Mouse (Mus musculus): Measurements from ENCODE around the gene Mycbp2.

Mycbp2 gene

GRCm38 (mm10) chr14:103100296-103100695, 246.3 kb downstream of the Mycbp2 start:
- DNase-seq: no peak

- peak; percentile 89 for DNase-seq
Measured at GRCm38 (mm10) chr14:103099238-103099933, 247.2 kb downstream of the Mycbp2 start, which contains the start of gene Fbxl3. TSS of gene Fbxl3 (minus strand) at chr14:103099566.

- peak; percentile 86 for DNase-seq
Measured at GRCm38 (mm10) chr14:103098587-103099235, 247.9 kb downstream of the Mycbp2 start.

GRCm38 (mm10) chr14:103098213-103098586, 248.4 kb downstream of the Mycbp2 start:
- no peak for DNase-seq

- DNase-seq: no peak
Measured at GRCm38 (mm10) chr14:103096621-103097020, 250.0 kb downstream of the Mycbp2 start.

- DNase-seq: no peak
Measured at GRCm38 (mm10) chr14:103095826-103096225, 250.8 kb downstream of the Mycbp2 start.

DNA sequence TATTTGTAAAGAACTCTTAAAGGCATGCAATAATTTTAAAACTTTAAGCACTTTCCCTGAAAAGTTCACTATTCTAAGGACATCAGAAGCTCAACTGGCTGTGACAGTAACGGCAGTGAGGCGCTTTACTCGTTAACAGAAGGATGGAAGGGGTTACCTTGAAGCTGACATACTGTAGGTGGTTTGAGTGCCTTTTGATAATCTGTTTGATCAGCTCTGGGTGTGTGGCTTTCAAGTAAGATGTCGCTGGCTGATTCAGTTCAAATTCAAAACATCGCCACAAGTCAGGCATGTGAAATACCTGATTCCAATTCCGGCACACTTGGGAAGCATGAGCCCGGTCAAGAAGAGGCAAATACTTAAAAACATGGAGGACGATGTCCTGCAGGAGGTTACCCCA, 251.6 kb downstream of the Mycbp2 start:
- DNase-seq: no peak

GRCm38 (mm10) chr14:103093670-103094069, 252.9 kb downstream of the Mycbp2 start:
- DNase-seq: no peak

GRCm38 (mm10) chr14:103093236-103093635, 253.4 kb downstream of the Mycbp2 start:
- DNase-seq: no peak

- no peak for DNase-seq
Measured at GRCm38 (mm10) chr14:103088624-103089023, 258.0 kb downstream of the Mycbp2 start.

GRCm38 (mm10) chr14:103087846-103088245, 258.8 kb downstream of the Mycbp2 start:
- no peak for DNase-seq

DNA sequence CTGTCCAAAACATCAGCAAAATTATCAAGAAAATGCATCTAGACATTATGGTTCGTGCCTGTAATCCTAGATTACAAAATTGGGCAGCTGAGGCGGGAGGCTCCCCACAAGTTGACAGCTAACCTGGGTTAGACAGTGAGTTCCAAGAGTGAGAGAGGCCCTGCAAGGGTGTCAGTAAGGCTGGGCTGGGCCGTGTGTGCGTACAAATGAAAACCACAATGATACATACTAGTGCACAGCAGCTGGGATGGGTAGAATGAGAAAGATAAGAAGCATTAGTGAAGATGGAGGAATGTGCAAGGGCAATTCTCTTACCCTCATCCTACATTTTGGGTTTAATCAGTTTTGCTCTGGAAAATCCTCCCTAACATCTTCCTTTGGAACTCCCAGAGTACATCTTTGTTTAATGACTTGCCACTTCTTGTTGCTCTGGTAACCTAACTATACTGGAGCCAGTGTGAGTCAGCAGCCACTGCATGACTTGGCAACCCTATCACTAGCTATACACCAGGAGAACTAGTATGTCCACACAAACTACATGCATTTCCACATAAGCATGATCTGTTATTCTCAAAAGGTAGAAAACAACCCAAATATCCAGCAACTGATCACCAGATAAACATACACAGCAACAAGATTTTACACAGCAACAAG, 259.8 kb downstream of the Mycbp2 start:
- DNase-seq: peak; percentile 57

- DNase-seq: no peak
Measured at GRCm38 (mm10) chr14:103085840-103086533, 260.6 kb downstream of the Mycbp2 start.

DNA sequence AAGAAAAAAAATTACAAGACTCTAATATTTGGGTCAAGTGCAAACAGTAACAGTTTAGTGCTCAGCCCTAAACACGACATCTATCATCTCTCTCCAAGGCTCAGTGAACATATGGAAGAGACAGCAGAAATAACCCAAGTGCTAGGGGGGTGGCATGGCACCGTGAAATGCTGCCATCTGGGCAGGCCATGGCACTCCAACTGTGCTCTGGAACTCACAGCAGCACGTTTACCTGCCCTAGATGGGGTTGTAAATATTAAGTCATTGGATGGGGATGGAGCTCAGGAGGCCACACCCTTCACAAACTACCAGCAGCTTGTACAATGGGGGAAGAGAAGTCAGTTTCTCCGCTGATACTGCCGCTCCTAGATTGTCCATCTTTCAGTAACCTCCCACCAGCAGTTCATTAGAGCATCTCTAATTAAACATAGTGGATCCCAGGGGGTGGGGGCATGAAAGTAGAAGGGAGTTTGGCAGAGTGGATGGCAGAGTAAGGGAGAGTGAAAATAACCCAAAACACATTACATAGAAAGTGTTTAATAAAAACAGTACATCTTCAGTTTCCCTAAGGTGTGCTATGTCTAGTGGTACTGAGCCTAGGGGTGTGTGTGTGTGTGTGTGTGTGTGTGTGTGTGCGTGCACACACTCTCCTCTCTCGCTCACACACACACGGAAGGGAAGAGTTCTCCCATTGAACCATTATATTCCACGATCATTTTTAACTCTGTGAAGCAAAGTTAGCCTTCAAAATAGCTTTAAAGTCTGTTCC, 267.2 kb downstream of the Mycbp2 start:
- DNase-seq: peak; percentile 59

- no peak for DNase-seq
Measured at GRCm38 (mm10) chr14:103078006-103078912, 268.4 kb downstream of the Mycbp2 start.

DNA sequence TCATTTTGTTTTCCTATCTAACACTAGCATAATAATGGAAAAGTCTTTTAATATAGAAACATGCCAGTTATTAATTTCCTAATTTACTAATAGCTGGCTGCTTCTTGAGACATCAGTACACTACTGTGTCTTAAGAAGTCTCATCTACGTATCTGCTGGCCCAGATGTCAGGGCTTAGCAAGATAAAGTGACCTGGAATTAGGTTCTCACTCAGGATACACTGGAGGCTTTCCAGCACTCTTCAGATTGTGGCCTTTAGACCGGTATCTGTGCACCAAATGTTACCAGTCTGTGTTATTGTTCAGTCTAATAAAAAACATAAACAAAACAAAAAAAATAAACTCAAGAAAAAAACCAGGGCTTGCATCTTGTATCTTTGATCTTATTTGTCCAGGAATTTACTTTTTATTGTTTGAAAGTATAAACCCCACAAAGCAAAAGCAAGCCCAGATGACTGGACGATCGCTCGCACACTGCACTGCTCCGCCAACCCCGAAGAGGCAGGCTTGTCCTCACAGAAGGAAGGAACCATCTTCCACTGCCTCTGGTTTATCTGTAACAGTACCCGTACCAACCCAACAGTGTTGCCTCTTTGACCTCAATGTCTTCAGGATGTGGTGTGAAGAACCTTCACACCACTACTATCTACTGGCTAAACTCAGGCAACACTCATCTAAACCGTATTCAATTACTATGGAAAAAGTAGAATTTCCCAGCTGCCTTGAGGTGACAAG, 269.2 kb downstream of the Mycbp2 start:
- DNase-seq: no peak

DNA sequence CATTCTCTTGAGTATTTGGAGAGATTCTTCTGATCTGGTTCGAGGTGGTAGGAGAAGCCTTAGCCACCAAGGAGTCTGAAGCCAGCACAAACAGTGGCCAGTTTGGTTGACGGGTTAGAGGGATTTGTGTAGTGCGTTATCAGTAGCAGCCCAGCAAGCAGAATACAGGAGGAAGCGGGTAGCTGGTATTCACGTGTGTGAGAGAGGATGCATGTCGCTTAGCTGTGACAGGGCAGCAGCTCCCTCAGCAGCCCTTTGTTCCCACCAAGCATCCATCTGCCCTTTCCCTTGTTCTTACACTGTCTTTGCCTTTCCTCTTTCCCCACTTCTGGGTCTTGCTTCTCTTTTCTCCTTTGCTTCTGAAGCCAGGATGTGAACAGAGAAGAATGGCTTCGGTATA, 271.4 kb downstream of the Mycbp2 start:
- DNase-seq: no peak

- DNase-seq: no peak
Measured at GRCm38 (mm10) chr14:103073825-103074224, 272.8 kb downstream of the Mycbp2 start.

- DNase-seq: no peak
Measured at GRCm38 (mm10) chr14:103072731-103073130, 273.9 kb downstream of the Mycbp2 start.

DNA sequence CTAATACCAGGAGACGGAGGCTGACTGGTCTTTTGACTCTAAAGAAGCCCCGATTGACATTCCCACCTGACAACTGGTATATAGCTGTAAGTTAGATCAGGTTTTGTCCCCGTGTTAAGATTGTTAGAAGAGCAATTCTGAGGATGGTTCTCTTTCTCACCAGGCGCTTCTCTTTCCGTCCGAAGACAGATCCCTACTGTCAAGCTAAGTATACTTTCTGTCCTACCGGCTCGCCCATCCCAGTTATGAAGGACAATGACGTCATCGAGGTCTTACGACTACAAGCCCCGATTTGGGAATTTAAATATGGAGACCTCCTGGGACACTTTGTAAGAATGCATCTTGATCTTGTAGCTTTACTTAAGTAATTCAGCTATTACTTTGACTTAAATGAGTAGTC, 275.1 kb downstream of the Mycbp2 start:
- DNase-seq: no peak

DNA sequence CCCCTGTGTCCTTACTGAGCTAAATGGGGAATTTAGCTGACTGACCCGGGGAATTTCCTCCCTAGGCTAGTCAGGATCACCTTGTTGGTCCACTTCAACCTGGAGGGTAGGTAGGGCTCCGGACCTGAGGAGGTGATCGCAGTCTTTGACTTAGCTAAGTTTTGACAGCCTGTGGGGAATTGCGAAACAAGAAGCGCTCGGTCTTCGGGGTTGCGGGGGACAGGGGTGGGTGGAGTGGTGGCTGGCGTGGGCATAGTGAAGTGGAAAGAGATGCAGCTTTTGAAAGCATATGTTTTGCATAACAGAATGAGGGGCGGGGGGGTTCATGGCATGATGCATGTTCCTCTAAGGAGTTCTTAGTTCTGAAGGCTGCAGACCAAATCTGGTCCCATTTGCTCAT, 275.8 kb downstream of the Mycbp2 start:
- no peak for DNase-seq
